Mouse (Mus musculus): Measurements from ENCODE around the gene Rnf151. TPM values are rescaled to one million over a fixed set of nuclear protein-coding genes. Genes with fewer than 3 reads are reported as not detected.

Gene Rnf151
- total and polyA plus RNA-seq, 2 experiments from 2014 or later, result not detected

DNA sequence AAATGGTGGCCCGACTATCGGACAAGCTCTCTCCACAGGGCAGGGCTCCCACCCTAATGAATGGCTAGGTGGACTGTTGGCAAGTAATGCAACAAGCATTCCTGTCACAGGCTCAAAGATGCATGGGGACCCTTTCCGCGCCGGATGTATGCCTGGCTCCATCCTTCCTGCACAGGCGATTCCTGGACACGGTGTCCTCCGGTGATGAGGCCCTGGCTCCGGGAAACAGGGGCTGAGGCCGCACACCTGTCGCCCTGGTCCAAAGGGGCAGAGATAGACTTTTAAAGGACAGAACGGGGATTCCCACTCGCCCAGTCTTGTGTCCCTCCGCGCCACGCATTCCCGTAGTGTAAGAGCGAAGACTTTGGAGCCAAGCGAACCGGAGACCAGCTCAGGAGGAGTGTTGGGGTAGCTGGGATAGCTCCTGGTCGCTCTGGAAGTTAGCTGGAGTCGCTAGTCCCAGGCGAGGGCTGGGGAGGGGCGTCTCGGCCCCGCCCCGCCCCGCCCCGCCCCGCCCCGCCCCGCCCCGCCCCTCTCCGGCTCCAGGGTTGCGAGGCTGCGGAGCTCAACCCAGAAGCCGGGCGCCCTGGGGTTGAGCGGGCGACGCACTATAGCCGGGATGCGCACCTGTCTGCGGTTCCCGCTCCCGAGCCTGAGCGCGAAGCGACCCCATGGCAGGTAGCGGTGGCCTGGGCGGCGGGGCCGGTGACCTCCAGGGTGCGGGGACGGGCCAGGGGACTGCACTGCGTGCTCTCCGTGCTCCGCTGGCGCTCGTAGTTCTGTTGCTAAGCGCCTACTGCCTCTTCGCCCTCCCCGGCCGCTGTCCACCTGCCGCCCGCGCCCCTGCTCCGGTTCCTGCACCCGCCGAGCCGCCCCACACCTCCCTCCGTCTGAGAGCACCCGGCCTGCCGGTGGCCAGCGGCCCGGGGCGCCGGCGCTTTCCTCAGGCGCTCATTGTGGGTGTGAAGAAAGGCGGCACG, 34.8 kb upstream of the Rnf151 start, which contains the start of gene Hs3st6:
Gene Hs3st6 (plus strand): TSS at position 574 of the 980 bp plus-strand sequence.
- H3K4me1 ChIP-seq (ENCODE audit: insufficient read depth, low read length), result 0 out of 2 replicates have a peak, but pooled peaks cover 3% of the 10 kb centered on the region
- 1% methylated on average over 68 of the region's 82 CpGs for WGBS
- DNase-seq (ENCODE audit: low spot score) (no peak), ATAC-seq (ENCODE audit: low FRiP score) (no peak)
- no peak within 1 kb of the TSS for H3K27ac ChIP-seq (ENCODE audit: low read depth, low read length)
- H3K9ac ChIP-seq (replicated peaks; ENCODE audit: low read length, poor library complexity, severe bottlenecking), result no peak within 1 kb of the TSS
- H3K4me3 ChIP-seq (ENCODE audit: low read depth, low read length), result peak within 1 kb of the TSS; percentile 41
- H3K4me2 ChIP-seq (ENCODE audit: low read depth, low read length, poor library complexity, severe bottlenecking), result peak within 1 kb of the TSS; percentile 83
- peaks cover 58% of the 10 kb centered on the region for H3K27me3 ChIP-seq (ENCODE audit: insufficient read depth, low read length)
- H3K36me3 ChIP-seq (ENCODE audit: insufficient read depth, low read length), result no peaks in the 10 kb centered on the region
- no peak for TF ChIP-seq CTCF (IDR thresholded peaks at IDR 0.05)
- H3K9me3 ChIP-seq (ENCODE audit: low read length), result no peaks in the 10 kb centered on the region

DNA sequence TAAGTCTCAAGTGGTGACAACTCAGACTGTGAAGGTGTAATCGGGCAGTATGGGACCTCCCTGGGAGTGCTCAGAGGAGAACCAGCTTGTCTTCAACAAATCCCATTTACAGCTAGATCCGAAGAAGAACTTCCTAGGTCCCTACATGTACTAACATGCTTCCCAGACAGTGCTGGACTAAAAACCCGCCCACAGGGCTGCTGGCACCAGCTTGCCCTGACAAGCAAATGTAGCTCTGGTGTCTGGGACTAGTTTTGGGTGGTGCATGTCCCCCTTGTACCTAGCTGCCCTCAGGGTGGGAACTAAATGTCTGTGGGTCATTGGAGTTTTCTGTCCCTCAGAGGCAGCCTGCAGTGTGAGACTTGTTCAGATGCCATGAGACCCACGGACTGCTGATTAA, 33.7 kb upstream of the Rnf151 start:
- Histone ChIP-seq H3K9ac (replicated peaks; ENCODE audit: low read length, poor library complexity, severe bottlenecking) (no peak overlapping the region), H3K4me3 (ENCODE audit: low read depth, low read length) (no peak overlapping the region), H3K4me2 (ENCODE audit: low read depth, low read length, poor library complexity, severe bottlenecking) (no peak overlapping the region), H3K27me3 (ENCODE audit: insufficient read depth, low read length) (peaks cover 58% of the 10 kb centered on the region), H3K27ac (ENCODE audit: low read depth, low read length) (no peak overlapping the region), H3K4me1 (ENCODE audit: insufficient read depth, low read length) (0 out of 2 replicates have a peak, but pooled peaks cover 3% of the 10 kb centered on the region), H3K9me3 (ENCODE audit: low read length) (no peaks in the 10 kb centered on the region), H3K36me3 (ENCODE audit: insufficient read depth, low read length) (no peaks in the 10 kb centered on the region)
- no peak for TF ChIP-seq CTCF (IDR thresholded peaks at IDR 0.05)
- DNase-seq (ENCODE audit: low spot score) (no peak), ATAC-seq (ENCODE audit: low FRiP score) (no peak)
- 13% methylated on average over 4 of the region's 4 CpGs for WGBS

DNA sequence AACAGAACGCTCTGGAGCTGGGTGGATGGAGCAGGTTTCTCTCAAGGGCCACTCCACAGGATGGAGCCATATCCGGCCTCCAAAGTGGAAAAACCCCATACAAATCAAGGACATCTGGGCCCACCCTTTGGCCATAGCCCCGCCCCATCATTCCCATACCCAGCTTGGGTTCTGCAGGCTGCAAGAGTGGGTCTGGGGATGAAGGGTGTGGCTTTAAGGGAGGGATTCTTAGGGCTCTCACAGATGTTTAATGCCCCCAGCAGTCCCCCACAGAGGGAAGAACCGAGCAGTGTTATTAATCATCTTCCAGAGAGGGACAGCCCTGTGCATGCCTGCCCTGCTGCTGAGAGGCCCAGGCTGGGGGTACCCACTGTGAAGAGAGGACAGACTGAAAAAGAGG, 29.1 kb upstream of the Rnf151 start:
- Histone ChIP-seq H3K4me3 (ENCODE audit: low read depth, low read length) (no peak overlapping the region), H3K4me2 (ENCODE audit: low read depth, low read length, poor library complexity, severe bottlenecking) (no peak overlapping the region), H3K4me1 (ENCODE audit: insufficient read depth, low read length) (no peaks in the 10 kb centered on the region), H3K9me3 (ENCODE audit: low read length) (no peaks in the 10 kb centered on the region), H3K36me3 (ENCODE audit: insufficient read depth, low read length) (0 out of 2 replicates have a peak, but pooled peaks cover 3% of the 10 kb centered on the region), H3K27ac (ENCODE audit: low read depth, low read length) (no peak overlapping the region), H3K9ac (replicated peaks; ENCODE audit: low read length, poor library complexity, severe bottlenecking) (no peak overlapping the region), H3K27me3 (ENCODE audit: insufficient read depth, low read length) (peaks cover 21% of the 10 kb centered on the region)
- DNase-seq (ENCODE audit: low spot score) (no peak), ATAC-seq (ENCODE audit: low FRiP score) (no peak)
- no peak for TF ChIP-seq CTCF (IDR thresholded peaks at IDR 0.05)
- WGBS, result 40% methylated on average over 4 of the region's 4 CpGs

DNA sequence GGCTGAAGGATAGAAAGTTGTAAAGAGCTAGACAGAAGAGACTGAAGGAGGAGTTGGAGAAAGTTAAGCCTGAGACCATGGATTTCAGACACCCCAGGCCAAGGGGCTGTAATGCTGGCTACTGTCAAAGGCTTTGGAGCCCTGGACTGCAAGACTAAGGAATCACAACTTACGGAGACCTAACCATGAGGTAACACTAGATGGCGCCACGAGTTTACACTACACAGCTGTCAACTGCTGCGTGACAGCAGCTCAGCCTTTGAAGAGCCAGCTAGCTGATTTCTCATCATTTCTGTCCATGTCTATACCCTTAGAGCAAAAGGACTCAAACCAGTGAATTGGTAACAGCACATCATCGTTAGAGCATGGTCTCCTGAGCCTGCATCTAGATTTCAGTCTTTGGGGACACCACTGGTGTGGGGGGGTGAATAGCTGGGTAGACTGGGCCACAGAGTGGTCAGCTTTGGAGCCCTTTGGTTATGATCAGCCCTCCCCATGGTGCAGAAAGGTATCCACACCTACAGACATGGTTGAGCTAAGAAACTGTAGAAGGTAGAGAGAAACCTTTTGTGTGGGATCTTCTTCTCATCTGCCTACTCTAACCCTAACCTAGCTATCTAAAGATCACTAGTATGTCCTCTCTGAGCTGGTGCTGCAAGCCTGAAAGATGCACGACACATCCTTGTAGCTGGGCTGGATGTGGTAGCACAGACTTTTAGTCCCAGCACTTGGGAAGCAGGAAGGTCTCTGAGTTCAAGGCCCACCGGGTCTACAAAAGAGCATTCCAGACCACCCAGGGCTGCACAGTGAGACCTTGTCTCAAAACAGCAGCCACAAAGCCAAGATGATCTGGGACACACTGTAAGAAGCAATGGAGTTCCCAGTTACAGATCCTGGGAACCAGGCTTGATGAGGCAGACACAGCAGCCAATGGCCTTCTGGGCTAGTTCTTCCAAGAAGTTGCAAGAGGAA, 27.9 kb upstream of the Rnf151 start:
- H3K9me3 ChIP-seq (ENCODE audit: low read length), result no peaks in the 10 kb centered on the region
- peak; percentile 95 for DNase-seq (ENCODE audit: low spot score)
- no peaks in the 10 kb centered on the region for H3K4me1 ChIP-seq (ENCODE audit: insufficient read depth, low read length)
- 0 out of 2 replicates have a peak, but pooled peaks cover 3% of the 10 kb centered on the region for H3K36me3 ChIP-seq (ENCODE audit: insufficient read depth, low read length)
- no peak overlapping the region for H3K4me2 ChIP-seq (ENCODE audit: low read depth, low read length, poor library complexity, severe bottlenecking)
- no peak overlapping the region for H3K9ac ChIP-seq (replicated peaks; ENCODE audit: low read length, poor library complexity, severe bottlenecking)
- no peak overlapping the region for H3K4me3 ChIP-seq (ENCODE audit: low read depth, low read length)
- no peak overlapping the region; the same call in 1 of the 2 replicates for H3K27ac ChIP-seq (ENCODE audit: low read depth, low read length)
- peak; percentile 95 for TF ChIP-seq CTCF (IDR thresholded peaks at IDR 0.05)
- peaks cover 10% of the 10 kb centered on the region for H3K27me3 ChIP-seq (ENCODE audit: insufficient read depth, low read length)
- ATAC-seq (ENCODE audit: low FRiP score), result peak; percentile 73
- 20% methylated on average over 7 of the region's 7 CpGs for WGBS

DNA sequence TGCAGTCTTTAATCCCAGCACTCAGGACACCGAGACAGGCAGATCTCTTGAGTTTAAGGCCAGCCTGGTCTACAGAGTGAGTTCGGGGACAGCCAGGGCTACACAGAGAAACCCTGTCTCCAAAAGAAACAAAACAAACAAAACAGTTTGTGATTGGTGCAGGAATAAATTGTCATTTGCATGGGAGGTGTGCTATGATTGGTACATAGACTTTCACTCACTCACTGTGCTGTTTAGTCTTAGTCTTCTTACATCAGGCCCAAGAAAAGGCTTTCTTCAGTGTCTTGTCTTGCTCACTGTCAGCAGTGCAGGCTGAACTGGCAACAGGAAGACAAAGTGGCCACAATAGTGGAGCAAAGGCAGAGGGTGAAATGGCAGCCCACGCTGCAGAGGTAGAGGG, 26.5 kb upstream of the Rnf151 start:
- no peak overlapping the region for H3K9ac ChIP-seq (replicated peaks; ENCODE audit: low read length, poor library complexity, severe bottlenecking)
- DNase-seq (ENCODE audit: low spot score), result no peak
- no peaks in the 10 kb centered on the region for H3K4me1 ChIP-seq (ENCODE audit: insufficient read depth, low read length)
- no peak overlapping the region for H3K27ac ChIP-seq (ENCODE audit: low read depth, low read length)
- ATAC-seq (ENCODE audit: low FRiP score), result no peak
- no peak for TF ChIP-seq CTCF (IDR thresholded peaks at IDR 0.05)
- H3K36me3 ChIP-seq (ENCODE audit: insufficient read depth, low read length), result 0 out of 2 replicates have a peak, but pooled peaks cover 3% of the 10 kb centered on the region
- no peaks in the 10 kb centered on the region for H3K27me3 ChIP-seq (ENCODE audit: insufficient read depth, low read length)
- 76% methylated on average over 3 of the region's 3 CpGs for whole genome bisulfite sequencing
- no peaks in the 10 kb centered on the region for H3K9me3 ChIP-seq (ENCODE audit: low read length)
- no peak overlapping the region for H3K4me2 ChIP-seq (ENCODE audit: low read depth, low read length, poor library complexity, severe bottlenecking)
- H3K4me3 ChIP-seq (ENCODE audit: low read depth, low read length), result no peak overlapping the region
